Mouse (Mus musculus) liver, postnatal 0 days (tissue): ENCODE data around the gene Sort1. TPM values are rescaled to one million over a fixed set of nuclear protein-coding genes. Genes with fewer than 3 reads are reported as not detected.

Source experiments
- ATAC-seq: fragments of 200-750 bp; cut with Nextera tagmentation; 2 replicates; pipeline ENCODE4 v1.8.0; 2017; ENCODE audit warnings: mild to moderate bottlenecking, moderate library complexity
- DNase-seq: peaks from one replicate; pipeline ENCODE4 v3.0.0-alpha.2; 2016
- H3K27ac ChIP-seq: fragments of 300-500 bp; sonication (generic); 2 replicates; pipeline ENCODE4 v1.5.1; 2014; ENCODE audit warnings: antibody characterized with exemption, moderate library complexity, mild to moderate bottlenecking, low read depth
- H3K27me3 ChIP-seq: fragments of 300-500 bp; sonication (generic); 2 replicates; pipeline ENCODE4 v1.6.1; 2014; ENCODE audit warnings: low read length, control low read depth, mixed read lengths; ENCODE audit not compliant: insufficient read depth
- H3K36me3 ChIP-seq: fragments of 300-500 bp; sonication (generic); replicated peaks from 2 replicates; pipeline ENCODE4 v1.6.1; 2014; ENCODE audit warnings: mild to moderate bottlenecking, control low read depth, low read length, moderate library complexity, mixed read lengths; ENCODE audit not compliant: insufficient read depth
- H3K4me1 ChIP-seq: fragments of 300-500 bp; sonication (generic); 2 replicates; pipeline ENCODE4 v1.6.1; 2014; ENCODE audit warnings: antibody characterized with exemption, mild to moderate bottlenecking, control low read depth; ENCODE audit not compliant: insufficient read depth
- H3K4me2 ChIP-seq: fragments of 300-500 bp; sonication (generic); 2 replicates; pipeline ENCODE4 v1.6.1; 2014; ENCODE audit warnings: low read depth, mild to moderate bottlenecking, low read length, moderate library complexity, mixed read lengths
- H3K4me3 ChIP-seq: fragments of 300-500 bp; sonication (generic); 2 replicates; pipeline ENCODE4 v1.5.1; 2014; ENCODE audit warnings: low read depth, low read length
- H3K9ac ChIP-seq: fragments of 300-500 bp; sonication (generic); replicated peaks from 2 replicates; pipeline ENCODE4 v1.6.1; 2014; ENCODE audit warnings: mild to moderate bottlenecking, moderate library complexity
- H3K9me3 ChIP-seq: fragments of 300-500 bp; sonication (generic); 2 replicates; pipeline ENCODE4 v1.6.1; 2016; ENCODE audit warnings: mild to moderate bottlenecking, control low read depth, low read length, mixed read lengths
- CTCF ChIP-seq: sonication (generic); IDR thresholded peaks from 2 replicates; pipeline ENCODE4 v1.5.1; 2016; ENCODE audit warnings: antibody characterized with exemption, low read depth
- EP300 ChIP-seq: IDR thresholded peaks from 2 replicates; pipeline ENCODE4 v1.6.1; 2016; ENCODE audit warnings: antibody characterized with exemption, low read depth, mild to moderate bottlenecking
- WGBS: fragments of 180-500 bp; shearing (Covaris S2); extraction: QIAGEN DNeasy Blood & Tissue Kit; methylation state at CpG from one replicate; pipeline ENCODE4 v1.1.7; 2014; ENCODE audit not compliant: insufficient replicate concordance; 5-methylcytosine and 5-hydroxymethylcytosine counted together
- polyA plus RNA-seq: library from polyadenylated mRNA; unstranded; fragments of >200 nt; fragmentation: Nextera tagmentation; extraction: Ambion mirVana; gene quantifications from 2 replicates; pipeline ENCODE4 v1.2.1, GENCODE M21; 2015

The Sort1 gene
- polyA plus RNA-seq, 1 experiment from 2014 or later, result 3.7 TPM

- no peak for ATAC-seq
These were observed 29.3 kb downstream of the Sort1 start for GRCm38 (mm10) chr3:108313138-108313537.

DNA sequence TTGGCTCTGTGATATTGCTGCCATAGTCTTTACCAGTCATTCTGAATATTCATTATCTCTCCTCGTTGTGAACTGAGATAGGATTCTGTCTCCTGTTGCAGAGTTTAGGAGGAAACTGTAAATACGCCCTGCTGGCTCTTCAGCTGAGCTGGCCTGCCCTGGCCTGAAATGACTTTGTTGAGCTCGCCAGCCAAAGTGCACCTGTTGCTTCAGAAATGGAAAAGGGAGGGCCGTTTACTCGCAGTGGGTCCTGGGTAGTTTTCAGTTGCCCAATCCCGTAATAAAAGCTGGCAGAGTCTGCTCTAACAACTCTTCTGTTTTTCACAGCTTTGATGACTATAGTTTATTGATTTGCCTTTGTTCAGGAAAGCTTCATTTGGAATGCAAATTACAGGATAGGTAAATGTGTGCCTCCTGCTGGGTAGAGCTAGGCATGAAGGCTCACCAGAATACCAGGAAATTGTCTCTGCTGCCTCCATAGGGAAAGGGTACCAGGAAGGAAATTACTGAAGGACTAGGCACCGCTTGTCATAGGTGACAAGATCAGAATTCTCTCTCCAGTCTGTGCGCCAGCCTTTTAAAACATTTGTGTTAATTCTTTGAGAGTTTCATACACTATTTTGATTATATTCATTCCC, 30.3 kb downstream of the Sort1 start:
- H3K9me3 ChIP-seq, result no peaks in the 10 kb centered on the region
- peak overlapping the region; percentile 31; the same call in 1 of the 2 replicates for H3K27ac ChIP-seq
- no peaks in the 10 kb centered on the region for H3K4me1 ChIP-seq
- no peak overlapping the region for H3K9ac ChIP-seq
- peak; percentile 92 for ATAC-seq
- no peaks in the 10 kb centered on the region for H3K27me3 ChIP-seq
- peak; percentile 51 for DNase-seq
- WGBS, result 48% methylated on average over 8 of the region's 8 CpGs
- peaks cover 4% of the 10 kb centered on the region; the same call in 1 of the 2 replicates for H3K36me3 ChIP-seq
- no peak overlapping the region for H3K4me3 ChIP-seq
- 0 out of 2 replicates have a peak, but pooled peaks have one; percentile 11 for TF ChIP-seq CTCF
- no peak for TF ChIP-seq EP300
- no peak overlapping the region for H3K4me2 ChIP-seq

More at GRCm38 (mm10) chr3:108313138-108313537, 29.3 kb downstream of the Sort1 start:
- 85% methylated on average over 4 of the region's 4 CpGs for WGBS
- Histone ChIP-seq H3K9me3 (no peaks in the 10 kb centered on the region), H3K36me3 (peaks cover 8% of the 10 kb centered on the region; the same call in 1 of the 2 replicates), H3K4me2 (no peak overlapping the region), H3K4me3 (no peak overlapping the region), H3K27me3 (no peaks in the 10 kb centered on the region), H3K27ac (no peak overlapping the region), H3K9ac (no peak overlapping the region), H3K4me1 (no peaks in the 10 kb centered on the region)
- no peak for DNase-seq
- TF ChIP-seq CTCF, result no peak
- no peak for TF ChIP-seq EP300

- DNase-seq (no peak), ATAC-seq (no peak)
- Histone ChIP-seq H3K9ac (no peak overlapping the region), H3K4me3 (no peak overlapping the region), H3K4me1 (no peaks in the 10 kb centered on the region; the same call in 1 of the 2 replicates), H3K36me3 (no peaks in the 10 kb centered on the region; the same call in 1 of the 2 replicates), H3K4me2 (no peak overlapping the region), H3K27me3 (no peaks in the 10 kb centered on the region), H3K27ac (no peak overlapping the region), H3K9me3 (no peaks in the 10 kb centered on the region)
- TF ChIP-seq CTCF (no peak), EP300 (no peak)
- WGBS, result 70% methylated on average over 2 of the region's 2 CpGs
These were observed 34.6 kb downstream of the Sort1 start for GRCm38 (mm10) chr3:108318517-108318916.

DNA sequence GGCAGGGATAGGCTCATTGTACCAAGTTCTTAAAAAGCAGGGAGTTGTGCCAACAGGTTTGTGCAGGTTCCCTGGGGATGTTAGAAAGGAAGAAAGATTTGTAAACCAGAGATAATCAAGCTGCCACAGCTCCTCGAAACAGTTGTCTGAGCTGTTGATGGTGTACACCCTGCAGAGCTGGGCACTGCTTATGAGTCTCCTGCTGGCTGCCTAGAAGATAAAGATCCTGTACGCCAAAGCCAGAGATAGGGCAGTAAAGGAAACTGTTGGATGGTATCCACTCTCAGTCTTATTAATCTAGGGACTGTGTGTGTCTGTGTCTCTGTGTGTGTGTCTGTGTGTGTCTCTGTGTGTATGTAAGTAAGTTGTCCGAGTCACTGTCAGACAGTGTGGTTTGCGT, 37.8 kb downstream of the Sort1 start:
- Histone ChIP-seq H3K27ac (no peak overlapping the region), H3K4me2 (no peak overlapping the region), H3K36me3 (peaks cover 10% of the 10 kb centered on the region), H3K27me3 (no peaks in the 10 kb centered on the region), H3K9ac (no peak overlapping the region), H3K4me3 (no peak overlapping the region), H3K9me3 (no peaks in the 10 kb centered on the region), H3K4me1 (no peaks in the 10 kb centered on the region; the same call in 1 of the 2 replicates)
- ATAC-seq, result no peak
- DNase-seq, result no peak
- WGBS, result 67% methylated on average over 4 of the region's 4 CpGs
- TF ChIP-seq CTCF, result no peak
- no peak for TF ChIP-seq EP300

DNA sequence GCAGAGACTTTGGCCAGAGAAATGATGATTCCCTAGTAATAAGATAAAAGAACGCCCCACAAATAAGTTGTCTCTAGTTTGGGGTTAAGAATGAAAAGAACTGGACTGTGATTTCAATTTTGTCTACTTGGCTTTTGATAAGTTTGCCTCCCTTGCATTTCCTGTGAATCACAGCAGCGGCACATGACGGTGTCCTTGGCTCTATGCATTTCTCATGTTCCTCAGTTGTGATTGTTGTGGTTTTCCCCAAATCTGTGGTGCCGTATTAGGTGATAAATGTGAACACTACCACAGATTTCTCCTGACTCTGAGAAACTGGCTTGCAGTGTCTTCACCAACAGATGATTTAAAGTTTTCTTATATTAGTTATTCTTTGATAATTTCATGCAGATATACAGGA, 38.3 kb downstream of the Sort1 start:
- H3K9me3 ChIP-seq, result no peaks in the 10 kb centered on the region
- no peak overlapping the region for H3K9ac ChIP-seq
- 53% methylated on average over 4 of the region's 4 CpGs for WGBS
- no peak overlapping the region for H3K4me2 ChIP-seq
- no peak for DNase-seq
- H3K4me1 ChIP-seq, result no peaks in the 10 kb centered on the region; the same call in 1 of the 2 replicates
- no peak for ATAC-seq
- H3K27me3 ChIP-seq, result no peaks in the 10 kb centered on the region
- H3K27ac ChIP-seq, result no peak overlapping the region
- peaks cover 14% of the 10 kb centered on the region for H3K36me3 ChIP-seq
- H3K4me3 ChIP-seq, result no peak overlapping the region
- no peak for TF ChIP-seq EP300
- TF ChIP-seq CTCF, result no peak

- Histone ChIP-seq H3K4me2 (no peak overlapping the region), H3K4me1 (no peaks in the 10 kb centered on the region; the same call in 1 of the 2 replicates), H3K9ac (no peak overlapping the region), H3K9me3 (no peaks in the 10 kb centered on the region), H3K27me3 (no peaks in the 10 kb centered on the region), H3K4me3 (no peak overlapping the region), H3K27ac (no peak overlapping the region), H3K36me3 (peaks cover 21% of the 10 kb centered on the region)
- DNase-seq (no peak), ATAC-seq (peak; percentile 77)
- WGBS, result 85% methylated on average over 3 of the region's 3 CpGs
- TF ChIP-seq CTCF (no peak), EP300 (no peak)
These were observed 39.1 kb downstream of the Sort1 start for GRCm38 (mm10) chr3:108322962-108323361.
